Mouse (Mus musculus) kidney, postnatal 14 days (tissue): ENCODE data around the gene Adipor2.
A peak's percentile ranks its signal among the peaks of the same experiment; 100 is the strongest.
"Not testable (repeated sequence)": the region's sequence is repeated elsewhere in the genome, so short reads cannot be mapped to it uniquely, and the experiment has no call there.

Experiments used
- DNase-seq: peaks from one replicate; pipeline ENCODE4 v3.0.0; 2022; ENCODE audit warnings: mixed read lengths

Adipor2 gene

GRCm38 (mm10) chr6:119387801-119388649 lies 29.5 kb downstream of the Adipor2 start:
- peak; percentile 49 for DNase-seq

- no peak for DNase-seq
Observed at GRCm38 (mm10) chr6:119386821-119387220, 30.7 kb downstream of the Adipor2 start.

- no peak for DNase-seq
Observed at GRCm38 (mm10) chr6:119386421-119386820, 31.1 kb downstream of the Adipor2 start.

GRCm38 (mm10) chr6:119385668-119386067 lies 31.8 kb downstream of the Adipor2 start:
- DNase-seq: no peak

- DNase-seq: no peak
Observed at GRCm38 (mm10) chr6:119378631-119379030, 38.9 kb downstream of the Adipor2 start.

- DNase-seq: no peak
Observed at GRCm38 (mm10) chr6:119377613-119378012, 39.9 kb downstream of the Adipor2 start.

- no peak for DNase-seq
Observed at GRCm38 (mm10) chr6:119375035-119375434, 42.5 kb downstream of the Adipor2 start.

GRCm38 (mm10) chr6:119373000-119373705 lies 44.4 kb downstream of the Adipor2 start:
- no peak for DNase-seq

GRCm38 (mm10) chr6:119372237-119372636 lies 45.3 kb downstream of the Adipor2 start:
- DNase-seq: no peak

GRCm38 (mm10) chr6:119371624-119372023 lies 45.9 kb downstream of the Adipor2 start:
- no peak for DNase-seq

GRCm38 (mm10) chr6:119367382-119367781 lies 50.1 kb downstream of the Adipor2 start:
- no peak for DNase-seq

- not testable (repeated sequence) for DNase-seq
Observed at GRCm38 (mm10) chr6:119366800-119367199, 50.7 kb downstream of the Adipor2 start.

GRCm38 (mm10) chr6:119363593-119363992 lies 53.9 kb downstream of the Adipor2 start:
- DNase-seq: no peak

GRCm38 (mm10) chr6:119360925-119361702 lies 56.4 kb downstream of the Adipor2 start:
- no peak for DNase-seq

- DNase-seq: not testable (repeated sequence)
Observed at GRCm38 (mm10) chr6:119360250-119360649, 57.3 kb downstream of the Adipor2 start.

- DNase-seq: no peak
Observed at GRCm38 (mm10) chr6:119358020-119358571, 59.4 kb downstream of the Adipor2 start.

- no peak for DNase-seq
Observed at GRCm38 (mm10) chr6:119352501-119352900, 65.0 kb downstream of the Adipor2 start.

GRCm38 (mm10) chr6:119351656-119352055 lies 65.8 kb downstream of the Adipor2 start:
- no peak for DNase-seq

- no peak for DNase-seq
Observed at GRCm38 (mm10) chr6:119350703-119351198, 66.8 kb downstream of the Adipor2 start.

- peak; percentile 74 for DNase-seq
Observed at GRCm38 (mm10) chr6:119348234-119348633, 69.3 kb downstream of the Adipor2 start.

- DNase-seq: no peak
Observed at GRCm38 (mm10) chr6:119347813-119348212, 69.7 kb downstream of the Adipor2 start.

- no peak for DNase-seq
Observed at GRCm38 (mm10) chr6:119346257-119346656, 71.2 kb downstream of the Adipor2 start.

GRCm38 (mm10) chr6:119341409-119341808 lies 76.1 kb downstream of the Adipor2 start:
- peak; percentile 48 for DNase-seq
